Mouse (Mus musculus) liver, adult 2 months (tissue): ENCODE measurements around the gene Vps8.

ENCODE experiments used
- CTCF ChIP-seq: fragments of 200-500 bp; IDR thresholded peaks from 2 replicates; pipeline ENCODE4 v1.5.1; 2011; ENCODE audit warnings: low read depth, low read length, control low read depth
- POLR2A ChIP-seq: fragments of 200-500 bp; IDR thresholded peaks from 2 replicates; pipeline ENCODE4 v1.6.1; 2011; ENCODE audit warnings: low read length, control low read depth; ENCODE audit not compliant: insufficient read depth; ENCODE audit errors: extremely low read depth

DNA sequence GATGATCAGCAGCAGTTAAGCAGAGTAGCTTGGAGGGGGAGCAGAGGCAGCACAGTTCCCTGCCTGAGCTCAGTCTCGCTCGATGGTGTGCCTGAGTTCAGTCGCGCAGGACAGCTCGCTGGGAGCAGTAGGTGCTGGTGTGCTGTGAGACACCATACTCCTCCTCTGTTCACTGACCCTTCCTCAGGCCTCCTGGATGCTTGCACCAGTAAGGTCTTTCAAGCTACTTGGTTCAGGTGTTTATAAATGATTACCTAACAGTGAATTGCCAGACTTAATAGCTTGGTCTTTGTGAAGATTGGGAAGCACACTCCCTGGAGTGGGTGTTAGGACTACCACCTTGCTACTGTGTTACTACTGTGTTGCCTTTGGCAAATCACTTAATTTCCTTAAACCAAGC, 144.2 kb downstream of the Vps8 start:
- TF ChIP-seq POLR2A (no peak), CTCF (no peak)
